Mouse (Mus musculus): Measurements from ENCODE around the gene Acrbp.

GRCm38 (mm10) chr6:125109371-125109770 is 59.9 kb downstream of the Acrbp start:
- TF ChIP-seq CTCF (IDR thresholded peaks at IDR 0.05) (no peak), EP300 (IDR thresholded peaks at IDR 0.05) (no peak)
